Mouse (Mus musculus): ENCODE measurements around the gene Aldh3b1. TPM values are rescaled to one million over a fixed set of nuclear protein-coding genes. Genes with fewer than 3 reads are reported as not detected.

Gene Aldh3b1
- total RNA-seq, 2 experiments from 2014 or later, result 1.8 to 2.0 TPM

- no peak for DNase-seq (ENCODE audit: low spot score in 2 of 2)
- intact Hi-C loops (cut with DNase I), result loop anchor here (2.0 kb wide), 1 partner anchor 33 kb away; no protein-coding TSS in a partner anchor
These were observed 18.2 kb upstream of the Aldh3b1 start for GRCm38 (mm10) chr19:3947813-3948212.

- intact Hi-C loops (cut with DNase I), result loop anchor here (1.0 to 2.0 kb wide), 2 partner anchors 34 to 66 kb away; partner anchors contain the start of gene Ndufv1
- DNase-seq (ENCODE audit: low spot score in 2 of 2), result peak; percentile 52 to 81
These were observed 17.1 kb upstream of the Aldh3b1 start for GRCm38 (mm10) chr19:3946715-3947114.

- intact Hi-C loops (cut with DNase I), result loop anchor here (1.0 to 2.0 kb wide), 2 partner anchors 35 to 66 kb away; partner anchors contain the start of gene Ndufv1
- DNase-seq (ENCODE audit: low spot score in 2 of 2), result no peak
These were observed 16.4 kb upstream of the Aldh3b1 start for GRCm38 (mm10) chr19:3945872-3946564.

- no peak for DNase-seq (ENCODE audit: low spot score in 2 of 2)
- intact Hi-C loops (cut with DNase I), result no loop called here
These were observed 13.6 kb upstream of the Aldh3b1 start for GRCm38 (mm10) chr19:3942986-3943735.

- DNase-seq (ENCODE audit: low spot score in 2 of 2), result no peak
- intact Hi-C loops (cut with DNase I), result no loop called here
These were observed 12.7 kb upstream of the Aldh3b1 start for GRCm38 (mm10) chr19:3942315-3942714.

- intact Hi-C loops (cut with DNase I), result no loop called here
These were observed 6.6 kb upstream of the Aldh3b1 start for GRCm38 (mm10) chr19:3935896-3936850.

GRCm38 (mm10) chr19:3935032-3935895 is 5.7 kb upstream of the Aldh3b1 start, which contains the start of gene Unc93b1:
Gene Unc93b1 (plus strand): TSS chr19:3935186.
- peak; percentile 31 to 52 for DNase-seq (ENCODE audit: low spot score in 2 of 2)
- intact Hi-C loops (cut with DNase I), result no loop called here

More at GRCm38 (mm10) chr19:3935896-3936850, 6.6 kb upstream of the Aldh3b1 start:
- DNase-seq (ENCODE audit: low spot score in 2 of 2), result peak; percentile 40 to 50

GRCm38 (mm10) chr19:3931716-3932115 is 2.1 kb upstream of the Aldh3b1 start:
- intact Hi-C loops (cut with DNase I), result no loop called here
- no peak for DNase-seq (ENCODE audit: low spot score in 2 of 2)

- no peak for DNase-seq (ENCODE audit: low spot score in 2 of 2)
- intact Hi-C loops (cut with DNase I), result no loop called here
These were observed 852 bp upstream of the Aldh3b1 start for GRCm38 (mm10) chr19:3930262-3931057.

- DNase-seq (ENCODE audit: low spot score in 2 of 2), result no peak
- intact Hi-C loops (cut with DNase I), result no loop called here
These were observed 829 bp downstream of the Aldh3b1 start for GRCm38 (mm10) chr19:3928779-3929178.

GRCm38 (mm10) chr19:3927989-3928388 is 1.6 kb downstream of the Aldh3b1 start:
- DNase-seq (ENCODE audit: low spot score in 2 of 2), result no peak
- intact Hi-C loops (cut with DNase I), result no loop called here

- intact Hi-C loops (cut with DNase I), result no loop called here
- no peak for DNase-seq (ENCODE audit: low spot score in 2 of 2)
These were observed 2.9 kb downstream of the Aldh3b1 start for GRCm38 (mm10) chr19:3926685-3927084.

- intact Hi-C loops (cut with DNase I), result no loop called here
- no peak for DNase-seq (ENCODE audit: low spot score in 2 of 2)
These were observed 3.3 kb downstream of the Aldh3b1 start for GRCm38 (mm10) chr19:3926279-3926678.

GRCm38 (mm10) chr19:3925859-3926258 is 3.7 kb downstream of the Aldh3b1 start:
- DNase-seq (ENCODE audit: low spot score in 2 of 2), result no peak
- intact Hi-C loops (cut with DNase I), result no loop called here

- intact Hi-C loops (cut with DNase I), result no loop called here
- DNase-seq (ENCODE audit: low spot score in 2 of 2), result no peak
These were observed 4.7 kb downstream of the Aldh3b1 start for GRCm38 (mm10) chr19:3924868-3925267.

GRCm38 (mm10) chr19:3924190-3924589 is 5.4 kb downstream of the Aldh3b1 start:
- intact Hi-C loops (cut with DNase I), result no loop called here
- DNase-seq (ENCODE audit: low spot score in 2 of 2), result no peak

- intact Hi-C loops (cut with DNase I), result no loop called here
- no peak for DNase-seq (ENCODE audit: low spot score in 2 of 2)
These were observed 6.0 kb downstream of the Aldh3b1 start for GRCm38 (mm10) chr19:3923586-3923985.
